Mouse (Mus musculus): ENCODE measurements at regions not wholly inside any gene's neighbourhood (a gene's known extent, or its start where the extent isn't known, plus 50 kb on each side); places are given as distances from the start of the nearest gene placed in this dataset.

GRCm38 (mm10) chr10:23450647-23450979 lies 100.0 kb upstream of the Eya4 start:
- no peak for TF ChIP-seq CTCF (conservative IDR thresholded peaks at IDR 0.05; ENCODE audit: insufficient read depth, insufficient read length, low read depth, low read length)
- TF ChIP-seq POLR2A (IDR thresholded peaks at IDR 0.05; ENCODE audit: low read depth, low read length), result no peak
